Mouse (Mus musculus) G1E (cell line): ENCODE measurements around the gene Hpse2.

Experiments used
- CTCF ChIP-seq: IDR thresholded peaks from 2 replicates; pipeline ENCODE4 v1.5.1; 2012; ENCODE audit warnings: low read depth, low read length, inconsistent platforms, mixed read lengths
- GATA1 ChIP-seq: IDR thresholded peaks from 2 replicates; pipeline ENCODE4 v1.6.1; 2012; ENCODE audit warnings: borderline replicate concordance, low read length, inconsistent platforms, mixed read lengths
- TAL1 ChIP-seq: conservative IDR thresholded peaks from 2 replicates; pipeline ENCODE4 v1.6.1; 2012; ENCODE audit warnings: low read depth, low read length, inconsistent platforms, mixed read lengths

DNA sequence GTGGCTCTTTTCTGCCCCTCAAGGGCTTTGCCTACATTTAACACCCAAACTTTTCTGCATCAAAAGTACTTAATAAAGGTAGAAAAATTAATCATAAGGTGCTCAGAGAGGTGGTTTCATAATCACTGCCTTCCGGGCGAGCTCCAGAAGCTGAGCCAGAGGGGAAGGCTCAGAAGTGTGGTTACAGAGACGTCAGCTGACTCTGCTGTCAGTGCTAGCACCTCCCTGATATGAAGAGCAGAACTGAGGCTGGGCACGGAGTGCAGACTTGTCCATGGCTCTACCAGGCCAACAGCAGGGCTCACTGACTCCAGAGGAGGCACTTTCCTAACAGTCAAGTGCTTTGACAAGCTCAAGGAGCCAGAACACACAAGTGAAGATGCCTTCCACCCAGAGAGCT lies 559.0 kb downstream of the Hpse2 start:
- TF ChIP-seq CTCF (no peak), TAL1 (no peak), GATA1 (no peak)
